Mouse (Mus musculus): ENCODE results near the gene Slc16a10. TPM values are rescaled to one million over a fixed set of nuclear protein-coding genes. Genes with fewer than 3 reads are reported as not detected.

The Slc16a10 gene
- polyA plus RNA-seq (2015; fragmentation: Nextera tagmentation; extraction: Ambion mirVana), result 75.1 and 80.8 TPM in 2 replicates

DNA sequence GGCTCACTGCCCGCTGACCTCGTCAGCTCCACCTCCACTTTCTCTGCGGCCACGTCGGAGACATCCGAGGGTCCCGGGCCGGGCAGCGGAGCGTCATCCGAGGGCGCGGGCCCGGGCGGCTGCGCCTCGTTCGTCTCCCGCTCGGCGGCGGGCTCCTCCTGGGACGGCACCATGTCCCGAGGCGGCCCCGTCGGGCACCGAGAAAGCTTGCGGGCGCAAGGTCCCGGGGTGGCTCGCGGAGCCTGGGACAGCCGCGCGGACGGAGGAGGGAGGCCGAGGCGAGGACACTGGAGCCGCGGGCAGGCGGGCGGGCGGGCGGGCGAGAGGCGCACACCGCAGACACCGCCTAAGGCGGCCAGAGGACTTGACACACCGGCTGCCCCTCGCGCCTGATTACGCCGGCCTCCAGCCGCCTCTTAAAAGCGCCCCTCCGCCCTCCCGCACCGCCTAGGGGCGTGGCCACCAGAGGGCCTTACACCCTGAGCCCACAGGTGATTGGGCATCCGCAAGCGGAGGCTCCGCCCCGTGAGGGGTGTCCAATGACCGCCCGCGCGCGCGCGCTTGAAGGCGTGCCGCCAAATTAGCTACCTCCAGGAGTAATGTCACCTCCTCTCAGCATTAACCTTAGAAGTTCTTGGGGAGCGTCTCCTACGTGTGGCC is at the start of gene Slc16a10:
Gene Slc16a10 (minus strand): TSS at position 395 of the 660 bp plus-strand sequence.
- peaks cover 28% of the 10 kb centered on the region for H3K36me3 ChIP-seq
- peak within 1 kb of the TSS; percentile 96 for H3K27ac ChIP-seq
- H3K4me1 ChIP-seq (replicated peaks), result peaks cover 78% of the 10 kb centered on the region
- ATAC-seq (ENCODE audit: low read depth), result peak; percentile 93
- peak within 1 kb of the TSS; percentile 99 for H3K9ac ChIP-seq
- peak within 1 kb of the TSS; percentile 98 for H3K4me3 ChIP-seq (replicated peaks)
- under 1% methylated on average over 75 of the region's 76 CpGs for WGBS (ENCODE audit: insufficient replicate concordance)
- DNase-seq, result peak; percentile 99
- H3K9me3 ChIP-seq (replicated peaks), result no peaks in the 10 kb centered on the region
- H3K27me3 ChIP-seq, result no peaks in the 10 kb centered on the region; the same call in 1 of the 2 replicates
- peak within 1 kb of the TSS; percentile 90 for H3K4me2 ChIP-seq

DNA sequence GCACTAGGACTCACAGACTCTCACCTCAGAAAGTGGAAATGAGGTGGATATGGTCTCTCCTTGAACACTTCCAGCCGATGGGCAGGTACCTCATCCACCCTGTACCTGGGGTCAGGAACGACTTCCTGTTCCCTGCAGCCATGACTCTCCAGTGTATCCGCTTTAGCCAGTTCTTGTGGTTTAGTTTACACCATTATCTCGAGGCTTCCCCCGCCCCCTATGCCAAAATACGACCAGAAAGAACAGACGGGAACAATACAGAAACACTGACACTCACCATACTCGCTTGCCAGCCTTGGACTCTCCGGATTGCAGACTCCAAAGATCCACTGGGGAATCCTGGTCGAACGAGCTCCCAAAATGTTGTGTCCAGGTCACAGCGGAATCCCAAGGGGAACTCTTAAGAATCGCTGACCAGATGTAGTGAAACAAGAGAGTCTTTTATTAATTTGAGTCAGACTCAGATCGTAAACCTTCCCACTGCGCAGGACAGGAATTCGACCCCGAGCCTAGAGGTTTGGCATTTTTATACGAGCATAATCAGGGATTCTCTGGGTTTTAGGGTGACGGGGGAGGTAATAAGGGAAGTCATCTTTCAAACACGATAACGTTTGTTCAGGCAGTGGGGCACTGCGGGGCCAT is 49.4 kb upstream of the Slc16a10 start:
- H3K4me3 ChIP-seq (replicated peaks), result peak overlapping the region; percentile 40
- 17% methylated on average over 22 of the region's 22 CpGs for WGBS (ENCODE audit: insufficient replicate concordance)
- peaks cover 47% of the 10 kb centered on the region for H3K4me1 ChIP-seq (replicated peaks)
- no peak overlapping the region for H3K27ac ChIP-seq
- no peaks in the 10 kb centered on the region for H3K9me3 ChIP-seq (replicated peaks)
- peak overlapping the region; percentile 65 for H3K4me2 ChIP-seq
- no peak for ATAC-seq (ENCODE audit: low read depth)
- peak overlapping the region; percentile 52 for H3K9ac ChIP-seq
- H3K27me3 ChIP-seq, result peaks cover 28% of the 10 kb centered on the region
- no peaks in the 10 kb centered on the region for H3K36me3 ChIP-seq
- DNase-seq, result no peak

DNA sequence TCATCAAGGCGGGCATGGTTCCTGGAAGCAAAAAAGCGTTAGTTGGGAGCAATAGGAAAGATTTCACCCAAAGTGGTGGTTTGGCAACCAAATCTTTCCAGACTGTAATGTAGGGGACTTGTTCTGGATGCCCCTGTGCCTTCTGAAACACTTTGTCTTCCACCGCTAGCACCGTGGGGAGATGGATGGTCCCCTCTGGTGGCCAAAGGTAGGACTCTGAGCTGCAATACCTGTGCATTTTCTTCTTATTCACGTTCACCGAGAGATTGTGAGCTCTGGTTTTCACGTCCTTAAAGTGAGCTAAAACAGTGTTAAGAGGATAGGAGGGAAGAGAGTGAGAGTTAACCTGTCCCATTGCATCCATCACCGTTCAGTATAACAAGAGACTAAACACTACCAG is 48.8 kb upstream of the Slc16a10 start:
- Histone ChIP-seq H3K4me3 (replicated peaks) (peak overlapping the region; percentile 40), H3K27ac (no peak overlapping the region), H3K36me3 (no peaks in the 10 kb centered on the region), H3K27me3 (peaks cover 28% of the 10 kb centered on the region), H3K4me2 (peak overlapping the region; percentile 65), H3K9ac (0 out of 2 replicates have a peak overlapping the region, but pooled peaks have one; percentile 52), H3K9me3 (replicated peaks) (no peaks in the 10 kb centered on the region), H3K4me1 (replicated peaks) (peaks cover 43% of the 10 kb centered on the region)
- DNase-seq (no peak), ATAC-seq (ENCODE audit: low read depth) (no peak)
- WGBS (ENCODE audit: insufficient replicate concordance), result 43% methylated on average over 8 of the region's 8 CpGs

DNA sequence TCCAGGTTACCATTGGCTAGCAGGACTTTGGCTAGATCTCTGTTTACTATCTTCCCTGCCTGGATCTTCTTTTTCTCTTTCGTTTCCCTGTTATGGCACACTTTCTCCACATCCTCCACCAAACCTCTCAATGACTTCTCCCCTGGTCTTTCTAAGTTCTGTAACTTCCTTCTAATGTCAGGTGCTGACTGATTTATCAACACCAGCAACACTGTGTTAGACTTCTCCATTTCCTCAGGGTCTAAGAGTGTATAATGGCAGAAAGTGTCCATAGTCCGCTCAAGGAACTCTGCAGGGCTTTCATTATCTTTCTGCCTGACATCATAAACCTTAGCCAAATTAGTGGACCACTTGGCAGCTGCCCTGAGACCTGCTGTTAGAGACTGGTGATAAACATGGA is 47.6 kb upstream of the Slc16a10 start:
- 40% methylated on average over 2 of the region's 2 CpGs for WGBS (ENCODE audit: insufficient replicate concordance)
- no peak for DNase-seq
- peaks cover 42% of the 10 kb centered on the region for H3K4me1 ChIP-seq (replicated peaks)
- no peaks in the 10 kb centered on the region for H3K36me3 ChIP-seq
- H3K9ac ChIP-seq, result no peak overlapping the region
- no peak overlapping the region for H3K27ac ChIP-seq
- no peaks in the 10 kb centered on the region for H3K9me3 ChIP-seq (replicated peaks)
- H3K4me3 ChIP-seq (replicated peaks), result no peak overlapping the region
- peaks cover 31% of the 10 kb centered on the region for H3K27me3 ChIP-seq
- H3K4me2 ChIP-seq, result no peak overlapping the region
- no peak for ATAC-seq (ENCODE audit: low read depth)

DNA sequence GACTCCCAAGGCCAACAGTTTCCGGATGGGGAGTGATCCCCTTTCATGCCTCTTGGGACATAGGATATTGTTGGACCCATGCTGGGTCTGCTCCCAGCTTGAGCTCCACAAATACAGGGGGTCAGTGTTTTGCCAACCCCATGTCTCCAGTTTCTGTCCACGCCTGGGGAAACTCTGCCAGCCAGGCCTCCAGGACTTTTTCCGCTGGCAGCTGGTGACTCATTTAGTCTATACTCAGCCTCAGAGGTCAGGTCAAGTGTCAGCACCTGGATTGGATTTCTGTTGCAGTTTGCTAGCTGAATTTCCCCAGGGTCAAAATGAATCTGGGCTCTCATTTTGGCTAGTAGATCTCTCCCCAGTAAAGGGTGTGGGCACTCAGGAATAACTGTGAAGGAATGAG is 46.8 kb upstream of the Slc16a10 start:
- Histone ChIP-seq H3K27me3 (peaks cover 36% of the 10 kb centered on the region), H3K27ac (no peak overlapping the region)

DNA sequence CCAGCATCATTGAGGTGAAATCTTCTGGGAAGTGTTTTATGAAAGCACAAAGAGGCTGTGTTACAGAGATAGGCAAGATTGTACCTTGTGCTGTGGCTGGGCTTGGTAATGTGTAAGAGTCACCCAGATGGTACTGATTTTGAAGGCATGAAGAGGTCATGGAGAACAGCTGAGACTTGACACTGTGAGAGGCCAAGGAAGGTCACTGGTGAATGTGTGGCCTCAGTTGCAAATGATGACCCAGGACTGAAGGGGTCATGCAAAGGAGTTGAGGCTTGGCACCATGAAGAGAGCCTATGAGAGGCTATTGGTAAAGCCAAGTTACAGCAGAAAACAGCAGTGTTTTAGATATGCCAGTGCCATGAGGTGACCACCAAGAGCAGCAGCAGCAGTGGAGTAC is 43.9 kb upstream of the Slc16a10 start:
- H3K27ac ChIP-seq, result no peak overlapping the region

More for the DNA sequence above, 46.8 kb upstream of the Slc16a10 start:
- DNase-seq (no peak), ATAC-seq (ENCODE audit: low read depth) (no peak)
- no peak overlapping the region for H3K9ac ChIP-seq
- H3K4me3 ChIP-seq (replicated peaks), result no peak overlapping the region
- peaks cover 42% of the 10 kb centered on the region for H3K4me1 ChIP-seq (replicated peaks)
- no peaks in the 10 kb centered on the region for H3K36me3 ChIP-seq
- 57% methylated on average over 3 of the region's 3 CpGs for WGBS (ENCODE audit: insufficient replicate concordance)
- no peak overlapping the region for H3K4me2 ChIP-seq
- H3K9me3 ChIP-seq (replicated peaks), result no peaks in the 10 kb centered on the region

DNA sequence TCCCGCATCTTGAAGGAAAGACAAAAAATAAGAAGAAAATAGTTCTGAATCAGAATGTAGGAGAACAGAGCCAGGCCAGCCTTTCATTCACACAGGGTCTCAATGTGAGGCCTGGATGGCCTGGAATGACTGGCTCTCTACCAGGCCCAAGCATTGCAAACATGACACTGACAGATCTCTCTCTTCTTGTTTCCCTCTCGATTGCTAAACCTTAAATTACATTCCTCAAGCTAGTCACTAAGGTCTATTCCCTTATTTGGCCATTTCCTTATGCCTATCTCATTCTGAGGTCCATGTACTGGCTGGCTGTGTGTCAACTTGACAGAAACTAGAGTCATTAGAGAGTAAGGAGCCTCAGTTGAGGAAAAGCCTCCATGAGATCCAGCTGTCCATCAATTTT is 38.0 kb upstream of the Slc16a10 start:
- no peak for DNase-seq
- no peaks in the 10 kb centered on the region for H3K9me3 ChIP-seq (replicated peaks)
- no peak for ATAC-seq (ENCODE audit: low read depth)
- no peaks in the 10 kb centered on the region for H3K36me3 ChIP-seq
- 66% methylated on average over 2 of the region's 2 CpGs for WGBS (ENCODE audit: insufficient replicate concordance)
- H3K27ac ChIP-seq, result no peak overlapping the region
- H3K4me2 ChIP-seq, result no peak overlapping the region
- peaks cover 10% of the 10 kb centered on the region for H3K4me1 ChIP-seq (replicated peaks)
- H3K27me3 ChIP-seq, result peaks cover 13% of the 10 kb centered on the region
- no peak overlapping the region for H3K4me3 ChIP-seq (replicated peaks)
- no peak overlapping the region for H3K9ac ChIP-seq

More for the DNA sequence above, 43.9 kb upstream of the Slc16a10 start:
- DNase-seq (no peak), ATAC-seq (ENCODE audit: low read depth) (no peak)
- peaks cover 19% of the 10 kb centered on the region for H3K4me1 ChIP-seq (replicated peaks)
- no peak overlapping the region for H3K9ac ChIP-seq
- peaks cover 33% of the 10 kb centered on the region for H3K27me3 ChIP-seq
- no peaks in the 10 kb centered on the region for H3K9me3 ChIP-seq (replicated peaks)
- H3K36me3 ChIP-seq, result no peaks in the 10 kb centered on the region
- H3K4me3 ChIP-seq (replicated peaks), result no peak overlapping the region
- H3K4me2 ChIP-seq, result no peak overlapping the region

DNA sequence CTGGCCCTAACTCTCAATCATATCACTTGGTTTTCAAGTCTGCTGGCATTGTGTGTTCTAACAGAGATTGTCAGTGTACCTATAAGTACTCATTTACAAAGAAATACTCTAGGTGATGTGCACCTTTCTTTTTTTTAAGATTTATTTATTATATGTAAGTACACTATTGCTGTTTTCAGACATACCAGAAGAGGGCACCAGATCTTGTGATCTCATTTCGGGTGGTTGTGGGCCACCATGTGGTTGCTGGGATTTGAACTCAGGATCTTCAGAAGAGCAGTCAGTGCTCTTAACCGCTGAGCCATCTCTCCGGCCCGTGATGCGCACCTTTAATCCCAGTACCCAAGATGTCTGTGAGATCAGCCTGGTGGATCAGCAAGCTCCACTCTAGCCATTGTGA is 37.1 kb upstream of the Slc16a10 start:
- Histone ChIP-seq H3K27ac (no peak overlapping the region), H3K9me3 (replicated peaks) (no peaks in the 10 kb centered on the region), H3K4me1 (replicated peaks) (peaks cover 10% of the 10 kb centered on the region), H3K4me3 (replicated peaks) (no peak overlapping the region), H3K27me3 (peaks cover 5% of the 10 kb centered on the region; the same call in 1 of the 2 replicates), H3K9ac (no peak overlapping the region), H3K4me2 (no peak overlapping the region), H3K36me3 (no peaks in the 10 kb centered on the region)
- 84% methylated on average over 5 of the region's 5 CpGs for WGBS (ENCODE audit: insufficient replicate concordance)
- ATAC-seq (ENCODE audit: low read depth) (no peak), DNase-seq (no peak)

DNA sequence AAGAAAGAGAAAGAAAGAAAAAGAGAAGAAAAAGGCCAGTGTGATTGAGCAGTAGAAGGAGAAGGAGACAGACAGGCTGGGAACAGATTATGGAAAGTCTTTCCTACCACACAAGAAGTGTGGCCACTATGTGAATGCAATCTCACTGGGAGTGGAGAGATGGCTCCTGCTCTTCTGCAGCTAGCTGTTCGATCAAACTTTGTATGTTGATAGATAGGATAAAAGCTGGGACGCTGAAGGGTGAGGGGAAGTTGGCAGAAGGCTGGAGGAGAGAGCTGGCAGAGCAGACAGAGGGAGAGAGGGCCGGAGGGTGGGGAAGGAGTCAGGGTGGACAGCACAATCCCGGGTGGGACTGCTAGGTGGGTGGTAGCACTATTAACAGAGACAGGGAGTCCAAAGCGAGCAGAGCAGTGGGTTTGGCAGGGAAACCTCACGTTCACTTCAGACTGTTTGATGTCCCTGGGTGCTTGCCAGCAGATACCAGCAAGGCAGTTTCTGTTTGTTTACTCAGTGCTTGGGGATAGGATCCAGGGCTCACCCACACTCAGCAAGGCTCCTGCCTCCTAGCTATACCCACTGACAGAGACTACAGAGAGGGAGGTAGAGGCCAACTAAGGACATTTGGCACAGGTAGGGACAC is 35.4 kb upstream of the Slc16a10 start:
- no peak overlapping the region for H3K4me3 ChIP-seq (replicated peaks)
- H3K27ac ChIP-seq, result no peak overlapping the region
- H3K4me1 ChIP-seq (replicated peaks), result peaks cover 11% of the 10 kb centered on the region
- H3K9me3 ChIP-seq (replicated peaks), result no peaks in the 10 kb centered on the region
- H3K27me3 ChIP-seq, result 0 out of 2 replicates have a peak, but pooled peaks cover 3% of the 10 kb centered on the region
- H3K4me2 ChIP-seq, result no peak overlapping the region
- WGBS (ENCODE audit: insufficient replicate concordance), result 52% methylated on average over 6 of the region's 6 CpGs
- ATAC-seq (ENCODE audit: low read depth) (no peak; the same call in 1 of the 2 replicates), DNase-seq (no peak)
- no peaks in the 10 kb centered on the region for H3K36me3 ChIP-seq
- H3K9ac ChIP-seq, result no peak overlapping the region

DNA sequence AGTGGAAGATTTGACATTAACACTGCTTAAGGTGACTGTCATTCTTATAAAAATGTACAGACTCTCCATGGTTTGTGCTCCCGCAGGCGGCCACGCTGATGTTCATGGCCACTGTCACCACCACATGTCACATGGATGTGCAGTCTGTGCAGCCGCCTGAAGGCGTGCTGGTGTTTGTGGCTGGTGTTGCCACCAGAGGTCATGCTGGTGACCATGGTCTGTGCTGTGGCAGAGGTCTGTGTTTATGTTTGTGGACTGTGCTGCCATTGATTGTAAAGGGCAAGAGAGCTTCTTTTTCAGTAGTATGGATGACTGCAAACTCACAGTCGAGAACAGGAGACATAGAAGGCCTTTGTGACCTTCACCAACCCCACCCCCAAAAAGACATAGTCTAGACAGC is 30.1 kb upstream of the Slc16a10 start:
- ATAC-seq (ENCODE audit: low read depth), result no peak
- peaks cover 25% of the 10 kb centered on the region for H3K4me1 ChIP-seq (replicated peaks)
- no peaks in the 10 kb centered on the region for H3K9me3 ChIP-seq (replicated peaks)
- H3K27me3 ChIP-seq, result no peaks in the 10 kb centered on the region
- no peak for DNase-seq
- WGBS (ENCODE audit: insufficient replicate concordance), result 72% methylated on average over 6 of the region's 6 CpGs
- H3K4me3 ChIP-seq (replicated peaks), result no peak overlapping the region
- H3K27ac ChIP-seq, result no peak overlapping the region
- H3K4me2 ChIP-seq, result no peak overlapping the region
- no peaks in the 10 kb centered on the region for H3K36me3 ChIP-seq
- no peak overlapping the region for H3K9ac ChIP-seq

DNA sequence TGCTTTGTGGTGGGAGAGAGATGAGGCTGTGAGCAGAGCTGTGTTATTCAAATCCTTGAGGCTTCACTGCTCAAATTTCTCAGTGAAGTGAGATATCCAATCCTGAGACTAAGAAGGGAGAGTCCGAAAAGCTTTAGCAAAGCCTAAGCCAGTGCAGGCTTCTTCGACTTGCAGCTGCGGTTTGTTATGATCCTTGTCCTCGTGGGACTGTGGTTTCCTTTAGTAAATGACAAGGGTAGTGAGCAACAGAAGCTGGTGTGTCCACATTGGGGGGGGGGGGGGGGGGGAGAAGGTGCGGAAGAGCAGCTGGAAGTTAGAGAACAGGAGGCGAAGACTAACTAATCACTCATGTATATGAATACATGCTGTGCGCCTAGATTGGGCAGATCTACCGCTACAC is 29.2 kb upstream of the Slc16a10 start:
- WGBS (ENCODE audit: insufficient replicate concordance), result 41% methylated on average over 8 of the region's 8 CpGs
- H3K27ac ChIP-seq, result no peak overlapping the region
- H3K9ac ChIP-seq, result no peak overlapping the region
- H3K4me2 ChIP-seq, result no peak overlapping the region
- no peaks in the 10 kb centered on the region for H3K9me3 ChIP-seq (replicated peaks)
- DNase-seq (no peak), ATAC-seq (ENCODE audit: low read depth) (no peak)
- no peak overlapping the region for H3K4me3 ChIP-seq (replicated peaks)
- H3K36me3 ChIP-seq, result no peaks in the 10 kb centered on the region
- H3K4me1 ChIP-seq (replicated peaks), result peaks cover 24% of the 10 kb centered on the region
- H3K27me3 ChIP-seq, result no peaks in the 10 kb centered on the region

All from liver, embryonic 13.5 days (tissue).